Mouse (Mus musculus) midbrain, embryonic 11.5 days (tissue): Measurements from ENCODE around the gene Atp8b3. TPM values are rescaled to one million over a fixed set of nuclear protein-coding genes. Genes with fewer than 3 reads are reported as not detected.

Experiments used
- ATAC-seq: fragments of 200-750 bp; cut with Nextera tagmentation; 2 replicates; pipeline ENCODE4 v1.8.0; 2017; ENCODE audit warnings: moderate TSS enrichment, moderate library complexity; ENCODE audit not compliant: low FRiP score
- DNase-seq: peaks from one replicate; pipeline ENCODE4 v3.0.0; 2015; ENCODE audit warnings: low spot score; ENCODE audit errors: missing footprints
- H3K27ac ChIP-seq: fragments of 300-500 bp; sonication (generic); 2 replicates; pipeline ENCODE4 v1.5.1; 2014; ENCODE audit warnings: low read depth, low read length
- H3K27me3 ChIP-seq: fragments of 300-500 bp; sonication (generic); 2 replicates; pipeline ENCODE4 v1.6.1; 2014; ENCODE audit warnings: mild to moderate bottlenecking, low read length, moderate library complexity, mixed read lengths; ENCODE audit not compliant: control insufficient read depth, insufficient read depth
- H3K36me3 ChIP-seq: fragments of 300-500 bp; sonication (generic); 2 replicates; pipeline ENCODE4 v1.6.1; 2014; ENCODE audit warnings: mild to moderate bottlenecking, low read length, moderate library complexity, mixed read lengths; ENCODE audit not compliant: control insufficient read depth, insufficient read depth
- H3K4me1 ChIP-seq: fragments of 300-500 bp; sonication (generic); 2 replicates; pipeline ENCODE4 v1.6.1; 2014; ENCODE audit warnings: low read length; ENCODE audit not compliant: control insufficient read depth, insufficient read depth
- H3K4me2 ChIP-seq: fragments of 300-500 bp; sonication (generic); 2 replicates; pipeline ENCODE4 v1.6.1; 2014; ENCODE audit warnings: mild to moderate bottlenecking, moderate library complexity
- H3K4me3 ChIP-seq: fragments of 300-500 bp; sonication (generic); 2 replicates; pipeline ENCODE4 v1.5.1; 2014; ENCODE audit warnings: low read depth, low read length
- H3K9ac ChIP-seq: fragments of 300-500 bp; sonication (generic); 2 replicates; pipeline ENCODE4 v1.6.1; 2014; ENCODE audit warnings: low read length
- H3K9me3 ChIP-seq: fragments of 300-500 bp; sonication (generic); 2 replicates; pipeline ENCODE4 v1.6.1; 2016; ENCODE audit warnings: low read length; ENCODE audit not compliant: control insufficient read depth
- WGBS: fragments of 180-500 bp; shearing (Covaris S2); extraction: QIAGEN DNeasy Blood & Tissue Kit; methylation state at CpG from one replicate; pipeline ENCODE4 v1.1.7; 2014; 5-methylcytosine and 5-hydroxymethylcytosine counted together
- polyA plus RNA-seq: library from polyadenylated mRNA; unstranded; fragments of >200 nt; fragmentation: Nextera tagmentation; extraction: Ambion mirVana; gene quantifications from 2 replicates; pipeline ENCODE4 v1.2.1, GENCODE M21; 2014

Gene Atp8b3
- polyA plus RNA-seq, 1 experiment from 2014 or later = 1.2 TPM

GRCm38 (mm10) chr10:80557346-80557965, 18.5 kb upstream of the Atp8b3 start:
- H3K27ac ChIP-seq = no peak overlapping the region
- no peaks in the 10 kb centered on the region for H3K9me3 ChIP-seq
- ATAC-seq (no peak), DNase-seq (peak; percentile 96)
- H3K27me3 ChIP-seq = no peaks in the 10 kb centered on the region
- H3K4me1 ChIP-seq = peaks cover 14% of the 10 kb centered on the region
- H3K9ac ChIP-seq = no peak overlapping the region
- H3K4me2 ChIP-seq = no peak overlapping the region
- WGBS = 45% methylated on average over 5 of the region's 5 CpGs
- no peak overlapping the region for H3K4me3 ChIP-seq
- H3K36me3 ChIP-seq = no peaks in the 10 kb centered on the region

GRCm38 (mm10) chr10:80553997-80554396, 15.1 kb upstream of the Atp8b3 start:
- Histone ChIP-seq H3K9ac (no peak overlapping the region), H3K36me3 (0 out of 2 replicates have a peak, but pooled peaks cover 3% of the 10 kb centered on the region), H3K27ac (no peak overlapping the region), H3K4me3 (no peak overlapping the region), H3K4me2 (no peak overlapping the region), H3K4me1 (no peaks in the 10 kb centered on the region), H3K27me3 (no peaks in the 10 kb centered on the region), H3K9me3 (no peaks in the 10 kb centered on the region)
- no peak for ATAC-seq
- DNase-seq = no peak
- 95% methylated on average over 6 of the region's 6 CpGs for WGBS

- Histone ChIP-seq H3K4me3 (no peak overlapping the region), H3K4me2 (no peak overlapping the region), H3K9ac (no peak overlapping the region), H3K27me3 (no peaks in the 10 kb centered on the region), H3K9me3 (no peaks in the 10 kb centered on the region), H3K36me3 (0 out of 2 replicates have a peak, but pooled peaks cover 3% of the 10 kb centered on the region), H3K27ac (no peak overlapping the region), H3K4me1 (no peaks in the 10 kb centered on the region)
- ATAC-seq = no peak
- WGBS = 92% methylated on average over 8 of the region's 8 CpGs
- DNase-seq = no peak
Measured at GRCm38 (mm10) chr10:80553575-80553974, 14.7 kb upstream of the Atp8b3 start.

- no peak overlapping the region for H3K27ac ChIP-seq
- H3K4me2 ChIP-seq = no peak overlapping the region
- H3K36me3 ChIP-seq = peaks cover 4% of the 10 kb centered on the region; the same call in 1 of the 2 replicates
- H3K27me3 ChIP-seq = no peaks in the 10 kb centered on the region
- H3K4me3 ChIP-seq = no peak overlapping the region
- H3K9ac ChIP-seq = no peak overlapping the region
- H3K4me1 ChIP-seq = no peaks in the 10 kb centered on the region
- 67% methylated on average over 9 of the region's 9 CpGs for WGBS
- DNase-seq (no peak), ATAC-seq (no peak)
- H3K9me3 ChIP-seq = no peaks in the 10 kb centered on the region
Measured at GRCm38 (mm10) chr10:80552364-80552763, 13.4 kb upstream of the Atp8b3 start.

- WGBS = 91% methylated on average over 21 of the region's 21 CpGs
- Histone ChIP-seq H3K4me2 (no peak overlapping the region), H3K4me3 (no peak overlapping the region), H3K9ac (no peak overlapping the region), H3K9me3 (no peaks in the 10 kb centered on the region), H3K27ac (no peak overlapping the region), H3K36me3 (peaks cover 16% of the 10 kb centered on the region; the same call in 1 of the 2 replicates), H3K27me3 (no peaks in the 10 kb centered on the region), H3K4me1 (no peaks in the 10 kb centered on the region)
- no peak for ATAC-seq
- DNase-seq = no peak
Measured at GRCm38 (mm10) chr10:80549279-80549678, 10.4 kb upstream of the Atp8b3 start.

GRCm38 (mm10) chr10:80548428-80549006, 9.6 kb upstream of the Atp8b3 start:
- ATAC-seq = peak; percentile 83
- DNase-seq = peak; percentile 89
- WGBS = 74% methylated on average over 10 of the region's 10 CpGs
- Histone ChIP-seq H3K9ac (no peak overlapping the region), H3K36me3 (peaks cover 19% of the 10 kb centered on the region), H3K27me3 (no peaks in the 10 kb centered on the region), H3K27ac (no peak overlapping the region), H3K4me1 (no peaks in the 10 kb centered on the region), H3K4me2 (no peak overlapping the region), H3K4me3 (no peak overlapping the region), H3K9me3 (no peaks in the 10 kb centered on the region)

- WGBS = 89% methylated on average over 15 of the region's 15 CpGs
- no peak for ATAC-seq
Measured at GRCm38 (mm10) chr10:80547539-80547938, 8.6 kb upstream of the Atp8b3 start.

GRCm38 (mm10) chr10:80546945-80547344, 8.0 kb upstream of the Atp8b3 start:
- no peak for DNase-seq
- WGBS = 97% methylated on average over 4 of the region's 4 CpGs
- H3K27me3 ChIP-seq = no peaks in the 10 kb centered on the region
- no peaks in the 10 kb centered on the region for H3K9me3 ChIP-seq
- no peak overlapping the region for H3K4me2 ChIP-seq
- H3K4me1 ChIP-seq = no peaks in the 10 kb centered on the region
- no peak overlapping the region for H3K4me3 ChIP-seq
- no peak overlapping the region for H3K27ac ChIP-seq
- no peak for ATAC-seq
- peaks cover 29% of the 10 kb centered on the region for H3K36me3 ChIP-seq
- no peak overlapping the region for H3K9ac ChIP-seq

More at GRCm38 (mm10) chr10:80547539-80547938, 8.6 kb upstream of the Atp8b3 start:
- H3K9me3 ChIP-seq = no peaks in the 10 kb centered on the region
- H3K4me3 ChIP-seq = no peak overlapping the region
- DNase-seq = no peak
- H3K4me2 ChIP-seq = no peak overlapping the region
- H3K27ac ChIP-seq = no peak overlapping the region
- H3K9ac ChIP-seq = no peak overlapping the region
- H3K27me3 ChIP-seq = no peaks in the 10 kb centered on the region
- H3K4me1 ChIP-seq = no peaks in the 10 kb centered on the region
- H3K36me3 ChIP-seq = peaks cover 26% of the 10 kb centered on the region

- Histone ChIP-seq H3K4me1 (no peaks in the 10 kb centered on the region), H3K9me3 (no peaks in the 10 kb centered on the region), H3K4me3 (no peak overlapping the region), H3K4me2 (no peak overlapping the region), H3K27ac (no peak overlapping the region), H3K9ac (no peak overlapping the region), H3K36me3 (peaks cover 30% of the 10 kb centered on the region), H3K27me3 (no peaks in the 10 kb centered on the region)
- 90% methylated on average over 8 of the region's 8 CpGs for WGBS
- ATAC-seq (no peak), DNase-seq (no peak)
Measured at GRCm38 (mm10) chr10:80545590-80545989, 6.7 kb upstream of the Atp8b3 start.
